Mouse (Mus musculus): ENCODE measurements at regions not wholly inside any gene's neighbourhood (a gene's known extent, or its start where the extent isn't known, plus 50 kb on each side); places are given as distances from the start of the nearest gene placed in this dataset.

- Histone ChIP-seq H3K27ac (no peak overlapping the region), H3K27me3 (no peaks in the 10 kb centered on the region), H3K9me3 (no peaks in the 10 kb centered on the region), H3K4me2 (no peak overlapping the region), H3K36me3 (no peaks in the 10 kb centered on the region), H3K4me3 (replicated peaks) (no peak overlapping the region), H3K4me1 (replicated peaks) (no peaks in the 10 kb centered on the region), H3K9ac (replicated peaks) (no peak overlapping the region)
- no peak for ATAC-seq (ENCODE audit: insufficient number of reproducible peaks, insufficient read depth, low FRiP score, low TSS enrichment, low read depth)
- 5% methylated on average over 3 of the region's 3 CpGs for WGBS
These were observed 174.6 kb downstream of the Eepd1 start for GRCm38 (mm10) chr9:25655767-25656513.

GRCm38 (mm10) chr9:25656534-25656933, 175.2 kb downstream of the Eepd1 start:
- no peak for ATAC-seq (ENCODE audit: insufficient number of reproducible peaks, insufficient read depth, low FRiP score, low TSS enrichment, low read depth)
- 92% methylated on average over 3 of the region's 3 CpGs for WGBS
- H3K4me3 ChIP-seq (replicated peaks), result no peak overlapping the region

GRCm38 (mm10) chr9:25683635-25684333, 202.4 kb downstream of the Eepd1 start:
- Histone ChIP-seq H3K4me3 (replicated peaks) (no peak overlapping the region), H3K36me3 (no peaks in the 10 kb centered on the region), H3K27ac (no peak overlapping the region), H3K4me1 (replicated peaks) (no peaks in the 10 kb centered on the region), H3K27me3 (no peaks in the 10 kb centered on the region), H3K4me2 (no peak overlapping the region), H3K9ac (replicated peaks) (no peak overlapping the region), H3K9me3 (no peaks in the 10 kb centered on the region)
- 76% methylated on average over 4 of the region's 4 CpGs for WGBS
- ATAC-seq (ENCODE audit: insufficient number of reproducible peaks, insufficient read depth, low FRiP score, low TSS enrichment, low read depth), result no peak

More at GRCm38 (mm10) chr9:25656534-25656933, 175.2 kb downstream of the Eepd1 start:
- Histone ChIP-seq H3K4me1 (replicated peaks) (no peaks in the 10 kb centered on the region), H3K36me3 (no peaks in the 10 kb centered on the region), H3K4me2 (no peak overlapping the region), H3K9ac (replicated peaks) (no peak overlapping the region), H3K27me3 (no peaks in the 10 kb centered on the region), H3K9me3 (no peaks in the 10 kb centered on the region), H3K27ac (no peak overlapping the region)

GRCm38 (mm10) chr9:25693632-25694031, 212.3 kb downstream of the Eepd1 start:
- Histone ChIP-seq H3K27ac (no peak overlapping the region), H3K9ac (replicated peaks) (no peak overlapping the region), H3K9me3 (no peaks in the 10 kb centered on the region), H3K27me3 (no peaks in the 10 kb centered on the region), H3K4me2 (no peak overlapping the region), H3K4me3 (replicated peaks) (no peak overlapping the region), H3K4me1 (replicated peaks) (no peaks in the 10 kb centered on the region), H3K36me3 (no peaks in the 10 kb centered on the region)
- ATAC-seq (ENCODE audit: insufficient number of reproducible peaks, insufficient read depth, low FRiP score, low TSS enrichment, low read depth), result no peak
- 53% methylated on average over 5 of the region's 5 CpGs for WGBS

GRCm38 (mm10) chr9:25695018-25695417, 213.7 kb downstream of the Eepd1 start:
- Histone ChIP-seq H3K36me3 (no peaks in the 10 kb centered on the region), H3K27ac (no peak overlapping the region), H3K4me1 (replicated peaks) (no peaks in the 10 kb centered on the region), H3K9ac (replicated peaks) (no peak overlapping the region), H3K9me3 (no peaks in the 10 kb centered on the region), H3K27me3 (no peaks in the 10 kb centered on the region), H3K4me2 (no peak overlapping the region), H3K4me3 (replicated peaks) (no peak overlapping the region)
- WGBS, result 61% methylated on average over 3 of the region's 3 CpGs
- no peak for ATAC-seq (ENCODE audit: insufficient number of reproducible peaks, insufficient read depth, low FRiP score, low TSS enrichment, low read depth)

- H3K27ac ChIP-seq, result no peak overlapping the region
- H3K9ac ChIP-seq (replicated peaks), result no peak overlapping the region
- no peaks in the 10 kb centered on the region for H3K4me1 ChIP-seq (replicated peaks)
- H3K27me3 ChIP-seq, result no peaks in the 10 kb centered on the region
- ATAC-seq (ENCODE audit: insufficient number of reproducible peaks, insufficient read depth, low FRiP score, low TSS enrichment, low read depth), result no peak
- H3K4me2 ChIP-seq, result no peak overlapping the region
- no peak overlapping the region for H3K4me3 ChIP-seq (replicated peaks)
- no peaks in the 10 kb centered on the region for H3K9me3 ChIP-seq
- H3K36me3 ChIP-seq, result no peaks in the 10 kb centered on the region
These were observed 232.3 kb downstream of the Eepd1 start for GRCm38 (mm10) chr9:25713636-25714035.

- Histone ChIP-seq H3K36me3 (no peaks in the 10 kb centered on the region), H3K9ac (replicated peaks) (no peak overlapping the region), H3K4me3 (replicated peaks) (no peak overlapping the region), H3K9me3 (no peaks in the 10 kb centered on the region), H3K4me1 (replicated peaks) (no peaks in the 10 kb centered on the region), H3K27ac (no peak overlapping the region), H3K4me2 (no peak overlapping the region), H3K27me3 (no peaks in the 10 kb centered on the region)
- no peak for ATAC-seq (ENCODE audit: insufficient number of reproducible peaks, insufficient read depth, low FRiP score, low TSS enrichment, low read depth)
- 61% methylated on average over 6 of the region's 6 CpGs for WGBS
These were observed 262.8 kb downstream of the Eepd1 start for GRCm38 (mm10) chr9:25744162-25744561.

- ATAC-seq (ENCODE audit: insufficient number of reproducible peaks, insufficient read depth, low FRiP score, low TSS enrichment, low read depth), result no peak
- H3K27me3 ChIP-seq, result no peaks in the 10 kb centered on the region
- no peak overlapping the region for H3K4me3 ChIP-seq (replicated peaks)
- H3K9ac ChIP-seq (replicated peaks), result no peak overlapping the region
- H3K9me3 ChIP-seq, result no peaks in the 10 kb centered on the region
- H3K4me2 ChIP-seq, result no peak overlapping the region
- H3K36me3 ChIP-seq, result no peaks in the 10 kb centered on the region
- H3K27ac ChIP-seq, result no peak overlapping the region
- H3K4me1 ChIP-seq (replicated peaks), result no peaks in the 10 kb centered on the region
These were observed 269.8 kb downstream of the Eepd1 start for GRCm38 (mm10) chr9:25751138-25751537.

GRCm38 (mm10) chr9:25773899-25774298, 292.6 kb downstream of the Eepd1 start:
- H3K27me3 ChIP-seq, result no peaks in the 10 kb centered on the region
- no peak overlapping the region for H3K4me2 ChIP-seq
- H3K4me3 ChIP-seq (replicated peaks), result no peak overlapping the region
- H3K27ac ChIP-seq, result no peak overlapping the region
- no peaks in the 10 kb centered on the region for H3K4me1 ChIP-seq (replicated peaks)
- no peaks in the 10 kb centered on the region for H3K9me3 ChIP-seq
- 52% methylated on average over 3 of the region's 3 CpGs for WGBS
- H3K9ac ChIP-seq (replicated peaks), result no peak overlapping the region
- no peaks in the 10 kb centered on the region for H3K36me3 ChIP-seq
- peak; percentile 68; the same call in 1 of the 2 replicates for ATAC-seq (ENCODE audit: insufficient number of reproducible peaks, insufficient read depth, low FRiP score, low TSS enrichment, low read depth)

- no peak overlapping the region for H3K9ac ChIP-seq (replicated peaks)
- peaks cover 7% of the 10 kb centered on the region; the same call in 1 of the 2 replicates for H3K9me3 ChIP-seq
- no peak overlapping the region for H3K4me3 ChIP-seq (replicated peaks)
- no peaks in the 10 kb centered on the region for H3K27me3 ChIP-seq
- no peaks in the 10 kb centered on the region for H3K4me1 ChIP-seq (replicated peaks)
- no peaks in the 10 kb centered on the region for H3K36me3 ChIP-seq
- H3K4me2 ChIP-seq, result no peak overlapping the region
- WGBS, result 93% methylated on average over 1 of the region's 1 CpGs
- no peak overlapping the region for H3K27ac ChIP-seq
- no peak for ATAC-seq (ENCODE audit: insufficient number of reproducible peaks, insufficient read depth, low FRiP score, low TSS enrichment, low read depth)
These were observed 301.3 kb downstream of the Eepd1 start for GRCm38 (mm10) chr9:25782631-25783030.

- no peaks in the 10 kb centered on the region for H3K4me1 ChIP-seq (replicated peaks)
- H3K9ac ChIP-seq (replicated peaks), result no peak overlapping the region
- H3K9me3 ChIP-seq, result peaks cover 4% of the 10 kb centered on the region; the same call in 1 of the 2 replicates
- H3K27ac ChIP-seq, result no peak overlapping the region
- no peak overlapping the region for H3K4me2 ChIP-seq
- 83% methylated on average over 8 of the region's 8 CpGs for WGBS
- no peaks in the 10 kb centered on the region for H3K27me3 ChIP-seq
- no peaks in the 10 kb centered on the region for H3K36me3 ChIP-seq
- no peak for ATAC-seq (ENCODE audit: insufficient number of reproducible peaks, insufficient read depth, low FRiP score, low TSS enrichment, low read depth)
- no peak overlapping the region for H3K4me3 ChIP-seq (replicated peaks)
These were observed 314.0 kb downstream of the Eepd1 start for GRCm38 (mm10) chr9:25795142-25795910.
